Mouse (Mus musculus) forebrain, embryonic 11.5 days (tissue): ENCODE measurements at regions not wholly inside any gene's neighbourhood (a gene's known extent, or its start where the extent isn't known, plus 50 kb on each side); places are given as distances from the start of the nearest gene placed in this dataset.

Experiments used
- ATAC-seq: fragments of 200-750 bp; cut with Nextera tagmentation; replicated peaks from 2 replicates; pipeline ENCODE4 v1.8.0; 2017; ENCODE audit warnings: moderate TSS enrichment; ENCODE audit not compliant: low FRiP score
- DNase-seq: peaks from one replicate; pipeline ENCODE4 v3.0.0-alpha.2; 2017; ENCODE audit warnings: low spot score
- H3K27ac ChIP-seq: fragments of 300-500 bp; sonication (generic); 2 replicates; pipeline ENCODE4 v1.5.1; 2014; ENCODE audit warnings: low read depth, low read length
- H3K27me3 ChIP-seq: fragments of 300-500 bp; sonication (generic); 2 replicates; pipeline ENCODE4 v1.6.1; 2014; ENCODE audit warnings: mild to moderate bottlenecking, low read length, mixed read lengths; ENCODE audit not compliant: control insufficient read depth, insufficient read depth
- H3K36me3 ChIP-seq: fragments of 300-500 bp; sonication (generic); 2 replicates; pipeline ENCODE4 v1.6.1; 2014; ENCODE audit warnings: mild to moderate bottlenecking, low read length, moderate library complexity, mixed read lengths; ENCODE audit not compliant: control insufficient read depth, insufficient read depth
- H3K4me1 ChIP-seq: fragments of 300-500 bp; sonication (generic); replicated peaks from 2 replicates; pipeline ENCODE4 v1.6.1; 2014; ENCODE audit warnings: low read length, mixed read lengths; ENCODE audit not compliant: control insufficient read depth, insufficient read depth
- H3K4me2 ChIP-seq: fragments of 300-500 bp; sonication (generic); 2 replicates; pipeline ENCODE4 v1.6.1; 2014; ENCODE audit warnings: low read depth, mild to moderate bottlenecking, low read length, moderate library complexity, mixed read lengths; ENCODE audit not compliant: severe bottlenecking
- H3K4me3 ChIP-seq: fragments of 300-500 bp; sonication (generic); 2 replicates; pipeline ENCODE4 v1.5.1; 2014; ENCODE audit warnings: low read depth, low read length
- H3K9ac ChIP-seq: fragments of 300-500 bp; sonication (generic); 2 replicates; pipeline ENCODE4 v1.6.1; 2014; ENCODE audit warnings: low read length
- H3K9me3 ChIP-seq: fragments of 300-500 bp; sonication (generic); 2 replicates; pipeline ENCODE4 v1.6.1; 2016; ENCODE audit warnings: low read length, mixed read lengths; ENCODE audit not compliant: control insufficient read depth
- WGBS: fragments of 180-500 bp; shearing (Covaris S2); extraction: QIAGEN DNeasy Blood & Tissue Kit; methylation state at CpG from one replicate; pipeline ENCODE4 v1.1.7; 2014; 5-methylcytosine and 5-hydroxymethylcytosine counted together

DNA sequence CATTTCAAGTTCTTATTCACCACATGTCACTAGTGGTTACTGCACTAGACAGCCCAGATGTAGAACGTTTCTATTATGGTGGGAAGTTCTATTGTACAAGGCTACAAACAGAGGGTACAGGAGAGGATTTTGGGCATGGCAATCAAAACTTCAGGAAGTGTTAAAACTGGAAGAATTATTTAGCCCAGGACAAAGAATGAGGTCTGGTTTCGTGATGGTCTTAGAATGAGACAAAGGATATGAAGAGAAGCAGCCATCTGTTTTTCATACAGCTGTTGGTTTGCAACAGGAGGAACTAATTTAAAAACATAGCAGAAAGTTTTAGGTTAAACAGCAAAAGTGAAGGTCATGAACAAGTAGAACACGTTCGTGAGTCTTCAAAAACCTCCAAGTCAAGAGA lies 179.2 kb upstream of the C030005K15Rik start:
- Histone ChIP-seq H3K9me3 (no peaks in the 10 kb centered on the region), H3K27ac (no peak overlapping the region), H3K9ac (no peak overlapping the region), H3K4me3 (no peak overlapping the region), H3K4me1 (no peaks in the 10 kb centered on the region), H3K36me3 (no peaks in the 10 kb centered on the region), H3K4me2 (no peak overlapping the region), H3K27me3 (no peaks in the 10 kb centered on the region)
- DNase-seq (no peak), ATAC-seq (no peak)
- WGBS = 70% methylated on average over 4 of the region's 4 CpGs

DNA sequence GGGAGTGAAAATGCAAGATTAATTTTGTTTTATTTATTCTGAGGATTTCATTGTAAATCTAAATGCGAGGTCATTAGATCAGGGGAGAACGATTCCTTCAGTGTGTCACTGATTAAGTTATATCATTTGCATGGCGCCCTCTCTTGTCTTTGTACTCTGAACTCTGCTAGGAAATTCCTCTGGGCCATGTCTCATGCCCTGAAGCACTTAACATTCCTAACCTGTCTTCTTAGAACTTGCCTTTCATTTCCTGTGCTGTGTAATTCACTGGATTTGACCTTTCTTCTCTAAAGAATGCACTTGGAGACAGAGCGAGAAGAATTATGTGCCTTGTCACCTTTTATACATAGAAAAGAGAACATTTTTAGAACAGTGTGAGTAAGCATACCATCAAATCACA lies 199.0 kb upstream of the C030005K15Rik start:
- H3K4me2 ChIP-seq = no peak overlapping the region
- H3K36me3 ChIP-seq = no peaks in the 10 kb centered on the region
- H3K4me3 ChIP-seq = no peak overlapping the region
- no peaks in the 10 kb centered on the region for H3K9me3 ChIP-seq
- DNase-seq (no peak), ATAC-seq (no peak)
- no peak overlapping the region for H3K9ac ChIP-seq
- WGBS = 61% methylated on average over 4 of the region's 4 CpGs
- no peaks in the 10 kb centered on the region for H3K27me3 ChIP-seq
- no peaks in the 10 kb centered on the region for H3K4me1 ChIP-seq
- H3K27ac ChIP-seq = no peak overlapping the region

DNA sequence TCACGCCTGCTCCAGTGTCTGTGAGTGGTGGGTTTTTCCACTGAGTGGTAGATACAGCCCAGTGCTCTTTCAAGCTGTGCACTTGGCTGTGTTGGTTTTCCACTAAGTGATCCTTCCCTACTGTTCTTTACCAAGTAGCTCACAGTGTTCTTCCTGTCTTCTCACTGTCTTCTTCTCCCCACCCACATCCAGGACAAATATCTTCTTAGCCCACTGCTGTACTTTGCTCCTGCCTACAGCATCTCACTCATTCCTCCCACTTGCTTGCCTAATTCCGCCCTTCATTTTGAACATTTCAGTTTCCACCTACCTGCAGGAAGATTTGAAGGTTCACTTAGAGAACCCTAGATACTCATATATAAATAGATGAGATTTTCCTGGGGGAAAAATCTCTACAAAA lies 213.8 kb upstream of the C030005K15Rik start:
- no peak for DNase-seq
- Histone ChIP-seq H3K9ac (no peak overlapping the region), H3K9me3 (no peaks in the 10 kb centered on the region), H3K4me1 (no peaks in the 10 kb centered on the region), H3K4me3 (no peak overlapping the region), H3K27me3 (no peaks in the 10 kb centered on the region), H3K4me2 (no peak overlapping the region), H3K36me3 (no peaks in the 10 kb centered on the region), H3K27ac (no peak overlapping the region)
- ATAC-seq = no peak
- WGBS = 88% methylated on average over 2 of the region's 2 CpGs

DNA sequence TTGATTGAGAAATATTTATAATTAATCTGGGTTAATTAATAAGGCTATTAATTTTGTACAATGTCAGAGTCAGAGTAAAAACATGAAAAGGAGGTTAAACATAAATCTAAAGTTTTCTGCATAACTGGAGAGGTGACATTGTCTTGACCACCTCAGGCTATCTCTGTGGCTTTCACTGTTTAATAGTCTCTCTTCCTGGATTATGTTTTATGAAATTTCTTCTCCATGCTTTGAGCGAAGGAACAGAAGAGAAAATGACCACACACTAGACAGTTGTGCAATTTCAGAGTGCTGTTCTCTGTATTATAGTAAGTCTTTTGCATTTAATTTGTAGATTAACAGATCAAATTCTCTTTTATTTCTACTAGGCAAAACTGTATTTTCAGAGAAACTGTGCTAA lies 239.3 kb upstream of the C030005K15Rik start:
- no peak for DNase-seq
- 84% methylated on average over 1 of the region's 1 CpGs for WGBS

DNA sequence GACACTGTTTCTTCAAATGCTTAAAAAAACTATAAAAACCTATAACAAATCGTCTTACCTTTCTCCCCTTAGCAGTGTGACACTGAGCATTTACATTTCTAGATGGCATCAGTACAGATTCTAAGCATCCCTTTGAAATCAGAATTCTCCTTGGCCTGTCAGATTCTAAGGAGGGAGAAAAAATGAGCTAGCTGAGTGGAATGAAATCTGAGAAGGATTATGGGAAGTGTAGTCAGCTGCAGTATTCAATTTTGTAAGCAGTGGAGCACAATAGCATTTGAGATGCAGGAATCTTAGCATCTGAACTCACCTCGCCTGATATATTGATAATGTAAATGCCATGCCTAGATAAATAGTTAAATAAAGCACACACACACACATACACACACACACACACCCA lies 240.4 kb upstream of the C030005K15Rik start:
- Histone ChIP-seq H3K36me3 (no peaks in the 10 kb centered on the region), H3K9me3 (no peaks in the 10 kb centered on the region), H3K4me2 (no peak overlapping the region), H3K9ac (no peak overlapping the region), H3K27ac (no peak overlapping the region), H3K4me1 (no peaks in the 10 kb centered on the region), H3K4me3 (no peak overlapping the region), H3K27me3 (no peaks in the 10 kb centered on the region)
- DNase-seq = no peak
- ATAC-seq = no peak
- WGBS = 68% methylated on average over 2 of the region's 2 CpGs

More for the DNA sequence above, 239.3 kb upstream of the C030005K15Rik start:
- H3K4me2 ChIP-seq = no peak overlapping the region
- H3K4me3 ChIP-seq = no peak overlapping the region
- H3K9me3 ChIP-seq = no peaks in the 10 kb centered on the region
- H3K27me3 ChIP-seq = no peaks in the 10 kb centered on the region
- ATAC-seq = no peak
- no peaks in the 10 kb centered on the region for H3K4me1 ChIP-seq
- H3K36me3 ChIP-seq = no peaks in the 10 kb centered on the region
- H3K27ac ChIP-seq = no peak overlapping the region
- H3K9ac ChIP-seq = no peak overlapping the region

DNA sequence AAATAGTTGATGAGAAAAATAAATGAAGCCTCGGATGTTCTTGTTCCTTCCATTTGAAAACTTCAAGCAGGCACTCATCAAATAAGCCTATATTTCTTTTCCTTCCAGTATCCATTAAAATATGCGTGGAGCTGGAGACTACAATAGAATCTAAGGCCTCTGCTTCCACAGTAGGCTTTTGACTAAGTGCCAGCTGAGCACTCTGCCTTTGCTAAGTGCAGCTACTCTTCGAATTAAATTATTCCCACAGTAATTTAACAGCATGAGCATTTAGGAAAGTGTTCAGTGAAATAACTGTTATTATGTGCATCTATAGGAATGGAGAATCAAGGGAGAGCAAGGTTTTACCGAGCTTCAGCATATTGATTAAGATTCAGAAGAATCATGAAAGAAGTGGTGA lies 280.5 kb upstream of the C030005K15Rik start:
- 38% methylated on average over 4 of the region's 4 CpGs for WGBS
- Histone ChIP-seq H3K27me3 (no peaks in the 10 kb centered on the region), H3K36me3 (no peaks in the 10 kb centered on the region), H3K4me3 (no peak overlapping the region), H3K9me3 (no peaks in the 10 kb centered on the region), H3K4me1 (no peaks in the 10 kb centered on the region), H3K27ac (no peak overlapping the region), H3K9ac (no peak overlapping the region), H3K4me2 (no peak overlapping the region)
- DNase-seq = no peak
- ATAC-seq = peak; percentile 56; the same call in 1 of the 2 replicates

DNA sequence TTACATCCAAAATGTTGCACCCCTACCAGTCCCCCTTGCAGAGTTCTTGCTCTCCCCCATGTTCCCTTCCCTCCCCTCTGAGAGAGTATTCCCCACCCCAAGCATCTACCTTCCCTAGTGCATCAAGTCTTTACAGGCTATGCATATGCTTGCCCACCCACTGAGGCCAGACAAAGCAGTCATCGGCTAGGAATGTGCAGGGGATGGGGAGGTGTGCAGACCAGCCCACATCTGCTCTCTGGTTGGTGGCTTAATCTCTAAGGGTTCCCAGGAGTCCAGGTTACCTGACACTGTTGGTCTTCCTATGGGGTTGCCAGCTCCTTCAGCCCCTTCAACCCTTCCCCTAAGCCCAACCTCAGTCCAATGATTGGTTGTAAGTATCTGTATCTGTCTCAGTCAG lies 281.8 kb upstream of the C030005K15Rik start:
- Histone ChIP-seq H3K4me2 (no peak overlapping the region), H3K27me3 (no peaks in the 10 kb centered on the region), H3K27ac (no peak overlapping the region), H3K9me3 (no peaks in the 10 kb centered on the region), H3K4me3 (no peak overlapping the region), H3K36me3 (no peaks in the 10 kb centered on the region), H3K9ac (no peak overlapping the region), H3K4me1 (no peaks in the 10 kb centered on the region)
- DNase-seq = no peak
- WGBS = 11% methylated on average over 1 of the region's 1 CpGs
- ATAC-seq = peak; percentile 71

DNA sequence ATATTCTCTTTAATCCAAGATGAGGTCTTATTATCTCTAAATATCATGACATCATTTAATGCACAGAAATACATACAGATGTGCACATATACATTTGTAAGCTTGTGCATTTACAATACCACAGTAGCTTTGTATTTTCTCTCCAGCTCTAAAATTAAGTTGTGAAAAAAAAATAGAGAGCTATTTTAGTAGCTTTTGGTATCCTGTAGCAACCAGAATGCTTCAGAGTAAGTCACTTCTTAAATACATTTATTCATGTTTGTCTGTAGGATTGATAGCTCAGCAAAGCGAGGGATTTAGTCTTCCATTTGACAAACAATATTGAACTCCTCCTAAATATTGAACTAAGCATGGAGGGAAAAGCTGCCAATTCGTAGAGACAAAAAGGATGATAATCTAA lies 286.4 kb upstream of the C030005K15Rik start:
- Histone ChIP-seq H3K4me1 (no peaks in the 10 kb centered on the region), H3K4me2 (no peak overlapping the region), H3K4me3 (no peak overlapping the region), H3K27me3 (no peaks in the 10 kb centered on the region), H3K9me3 (no peaks in the 10 kb centered on the region), H3K9ac (no peak overlapping the region), H3K36me3 (no peaks in the 10 kb centered on the region), H3K27ac (no peak overlapping the region)
- WGBS = 82% methylated on average over 2 of the region's 2 CpGs
- ATAC-seq (no peak), DNase-seq (no peak)

DNA sequence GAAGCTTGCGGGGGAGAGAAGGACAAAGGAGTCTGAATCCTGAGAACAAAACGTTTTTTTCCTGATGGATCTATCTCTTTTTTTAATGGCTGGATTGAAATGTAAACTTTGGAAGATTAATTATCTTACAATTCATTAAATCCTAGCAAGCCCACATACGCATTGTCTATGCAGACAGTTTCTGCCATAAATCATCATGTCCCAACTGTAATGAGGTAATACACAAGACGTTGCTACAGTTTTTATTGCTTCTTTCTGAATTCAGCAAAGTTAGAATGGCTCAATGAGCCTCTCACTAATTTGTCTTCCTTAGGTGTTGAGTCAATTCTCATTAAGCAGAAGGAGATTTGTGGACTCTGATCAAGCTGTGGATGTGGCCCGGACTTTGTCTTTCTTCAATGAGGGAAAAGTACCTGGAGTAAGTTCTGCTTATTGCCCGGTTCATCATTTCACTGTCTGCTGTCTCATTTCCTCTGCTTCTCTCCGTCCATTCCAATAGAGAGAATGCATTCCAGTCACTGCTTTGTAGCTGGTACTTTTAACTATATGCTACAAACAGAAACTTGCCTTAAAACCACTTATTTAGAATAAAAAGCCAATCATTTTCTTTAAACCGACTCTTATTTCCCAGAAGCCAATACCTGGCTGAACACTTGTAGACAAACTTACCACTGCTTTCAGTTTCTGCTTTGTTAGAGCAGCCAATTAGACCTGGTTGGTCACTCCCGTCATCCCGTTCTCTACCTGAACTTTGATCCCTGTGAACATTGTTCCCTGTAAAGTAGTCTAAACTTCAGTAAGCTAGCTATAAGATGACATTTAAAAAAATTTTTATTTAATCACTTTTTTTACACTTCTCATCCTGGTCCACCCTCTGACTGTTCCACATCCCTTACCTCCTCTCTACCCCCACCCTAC lies 288.7 kb upstream of the C030005K15Rik start:
- ATAC-seq = no peak; the same call in 1 of the 2 replicates
- 84% methylated on average over 10 of the region's 10 CpGs for WGBS

More for the DNA sequence above, 288.7 kb upstream of the C030005K15Rik start:
- Histone ChIP-seq H3K4me1 (no peaks in the 10 kb centered on the region), H3K27ac (no peak overlapping the region), H3K9me3 (no peaks in the 10 kb centered on the region), H3K4me3 (no peak overlapping the region), H3K27me3 (no peaks in the 10 kb centered on the region), H3K4me2 (no peak overlapping the region), H3K9ac (no peak overlapping the region), H3K36me3 (no peaks in the 10 kb centered on the region)
- DNase-seq = no peak
